Mouse (Mus musculus): Measurements from ENCODE around the gene Tns3. TPM values are rescaled to one million over a fixed set of nuclear protein-coding genes. Genes with fewer than 3 reads are reported as not detected.

Gene Tns3
- polyA plus RNA-seq, 1 experiment: 57.4 TPM

DNA sequence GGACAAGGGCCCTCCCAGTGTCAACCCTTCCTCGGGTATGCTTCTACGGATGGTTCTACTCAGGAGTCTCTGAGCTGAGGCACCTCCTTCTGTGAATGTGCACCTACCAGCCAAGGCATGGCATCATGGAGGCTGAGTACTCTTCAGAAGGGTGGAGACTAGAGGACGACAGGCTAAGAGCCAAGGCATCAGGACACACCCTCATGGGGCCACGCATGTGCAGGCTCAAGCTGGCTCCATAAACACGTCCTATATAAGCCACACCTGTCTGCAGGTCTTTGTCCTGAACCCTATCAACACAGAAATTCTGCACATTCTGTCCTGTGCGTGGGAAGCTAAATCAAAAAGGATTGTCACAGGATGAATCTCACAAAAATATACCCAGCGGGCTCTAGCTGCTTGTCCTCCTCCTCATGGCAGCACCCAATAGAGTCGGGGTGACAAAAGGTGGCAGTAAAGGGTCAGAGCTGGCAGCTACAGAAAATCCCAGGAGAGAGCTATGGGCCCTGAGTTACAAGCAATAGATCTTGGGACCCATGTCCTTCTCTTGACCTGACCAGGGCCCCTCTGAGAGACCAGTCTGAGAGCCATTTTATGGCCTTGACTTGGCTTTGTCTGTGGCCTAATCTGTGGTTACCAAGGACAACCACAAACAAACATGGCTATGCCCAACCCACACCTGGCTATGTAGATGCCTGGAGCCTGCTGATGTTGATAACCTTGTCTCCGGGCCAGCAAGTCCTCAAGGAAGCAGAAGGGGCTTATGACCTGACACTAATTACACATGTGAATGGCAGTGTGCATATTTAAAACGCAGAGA, 82.0 kb downstream of the Tns3 start:
- H3K36me3 ChIP-seq (ENCODE audit: control insufficient read depth, insufficient read depth): peaks cover 17% of the 10 kb centered on the region
- peaks cover 59% of the 10 kb centered on the region for H3K79me2 ChIP-seq (ENCODE audit: control insufficient read depth, insufficient read depth)
- H3K79me3 ChIP-seq (ENCODE audit: low read depth): no peaks in the 10 kb centered on the region
- H3ac ChIP-seq (ENCODE audit: control insufficient read depth, insufficient read length, low read depth): no peak overlapping the region
- no peak overlapping the region for H3K4me3 ChIP-seq (ENCODE audit: insufficient read depth, poor library complexity, severe bottlenecking)
- TF ChIP-seq CTCF (IDR thresholded peaks at IDR 0.05; ENCODE audit: control insufficient read depth, insufficient read depth, insufficient read length): no peak
- no peak for TF ChIP-seq CEBPB (IDR thresholded peaks at IDR 0.05; ENCODE audit: low read depth)
- TF ChIP-seq USF1 (IDR thresholded peaks at IDR 0.05; ENCODE audit: low read depth): no peak
- TF ChIP-seq FOSL1 (IDR thresholded peaks at IDR 0.05; ENCODE audit: insufficient read depth, low read length, poor library complexity, severe bottlenecking): no peak
- no peak for TF ChIP-seq MAX (IDR thresholded peaks at IDR 0.05)
- no peaks in the 10 kb centered on the region for H3K27me3 ChIP-seq (ENCODE audit: control insufficient read depth, insufficient read depth, insufficient read length)

GRCm38 (mm10) chr11:8579789-8580188, 84.5 kb downstream of the Tns3 start:
- peak overlapping the region; percentile 41 for H3ac ChIP-seq (ENCODE audit: control insufficient read depth, insufficient read length, low read depth)
- no peak overlapping the region for H3K4me3 ChIP-seq (ENCODE audit: insufficient read depth, poor library complexity, severe bottlenecking)
- H3K27me3 ChIP-seq (ENCODE audit: control insufficient read depth, insufficient read depth, insufficient read length): no peaks in the 10 kb centered on the region
- peaks cover 57% of the 10 kb centered on the region for H3K79me2 ChIP-seq (ENCODE audit: control insufficient read depth, insufficient read depth)
- peaks cover 7% of the 10 kb centered on the region for H3K79me3 ChIP-seq (ENCODE audit: low read depth)
- TF ChIP-seq CTCF (IDR thresholded peaks at IDR 0.05; ENCODE audit: control insufficient read depth, insufficient read depth, insufficient read length): peak; percentile 7
- peak; percentile 87 for TF ChIP-seq CEBPB (IDR thresholded peaks at IDR 0.05; ENCODE audit: low read depth)
- no peak for TF ChIP-seq USF1 (IDR thresholded peaks at IDR 0.05; ENCODE audit: low read depth)
- TF ChIP-seq MYOG (IDR thresholded peaks at IDR 0.05; ENCODE audit: control insufficient read depth, extremely low read depth, insufficient read length): no peak
- TF ChIP-seq MYOD1 (IDR thresholded peaks at IDR 0.05; ENCODE audit: control insufficient read depth, insufficient read length, low read depth): peak; percentile 35
- peak; percentile 89 for TF ChIP-seq FOSL1 (IDR thresholded peaks at IDR 0.05; ENCODE audit: insufficient read depth, low read length, poor library complexity, severe bottlenecking)
- TF ChIP-seq MAX (IDR thresholded peaks at IDR 0.05): peak; percentile 88
- H3K36me3 ChIP-seq (ENCODE audit: control insufficient read depth, insufficient read depth): peaks cover 6% of the 10 kb centered on the region

- H3K79me2 ChIP-seq (ENCODE audit: control insufficient read depth, insufficient read depth): peaks cover 67% of the 10 kb centered on the region
- no peak overlapping the region for H3ac ChIP-seq (ENCODE audit: control insufficient read depth, insufficient read length, low read depth)
- no peaks in the 10 kb centered on the region for H3K27me3 ChIP-seq (ENCODE audit: control insufficient read depth, insufficient read depth, insufficient read length)
- H3K4me3 ChIP-seq (ENCODE audit: insufficient read depth, poor library complexity, severe bottlenecking): no peak overlapping the region
- TF ChIP-seq MYOG (IDR thresholded peaks at IDR 0.05; ENCODE audit: control insufficient read depth, extremely low read depth, insufficient read length) (no peak), USF1 (IDR thresholded peaks at IDR 0.05; ENCODE audit: low read depth) (peak; percentile 65), MYOD1 (IDR thresholded peaks at IDR 0.05; ENCODE audit: control insufficient read depth, insufficient read length, low read depth) (peak; percentile 91)
- H3K36me3 ChIP-seq (ENCODE audit: control insufficient read depth, insufficient read depth): peaks cover 7% of the 10 kb centered on the region
- peaks cover 9% of the 10 kb centered on the region for H3K79me3 ChIP-seq (ENCODE audit: low read depth)
Observed at GRCm38 (mm10) chr11:8575217-8576180, 88.8 kb downstream of the Tns3 start.

DNA sequence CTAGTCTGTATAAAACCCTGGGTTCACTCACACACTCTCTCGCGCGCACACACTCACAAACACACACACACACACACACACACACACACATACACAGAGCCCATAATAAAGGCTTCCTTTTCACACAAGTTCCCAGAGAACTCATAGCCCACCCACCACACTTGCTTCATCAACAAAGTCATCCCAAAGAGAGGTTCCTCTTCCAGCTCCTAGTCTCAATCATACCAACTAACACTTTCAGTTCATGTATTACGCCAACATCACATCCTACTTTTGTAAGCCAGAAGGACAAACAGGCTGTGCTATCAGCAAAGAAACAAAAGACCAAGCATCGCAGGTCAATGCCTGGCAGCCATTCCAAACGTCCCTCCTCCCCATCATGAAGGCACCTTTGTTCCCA, 89.8 kb downstream of the Tns3 start:
- H3K36me3 ChIP-seq (ENCODE audit: control insufficient read depth, insufficient read depth): peaks cover 7% of the 10 kb centered on the region
- TF ChIP-seq CEBPB (IDR thresholded peaks at IDR 0.05; ENCODE audit: low read depth) (no peak), MYOD1 (IDR thresholded peaks at IDR 0.05; ENCODE audit: control insufficient read depth, insufficient read length, low read depth) (no peak), MYOG (IDR thresholded peaks at IDR 0.05; ENCODE audit: control insufficient read depth, extremely low read depth, insufficient read length) (no peak), CTCF (IDR thresholded peaks at IDR 0.05; ENCODE audit: control insufficient read depth, insufficient read depth, insufficient read length) (no peak), USF1 (IDR thresholded peaks at IDR 0.05; ENCODE audit: low read depth) (no peak), FOSL1 (IDR thresholded peaks at IDR 0.05; ENCODE audit: insufficient read depth, low read length, poor library complexity, severe bottlenecking) (no peak), MAX (IDR thresholded peaks at IDR 0.05) (no peak)
- peaks cover 67% of the 10 kb centered on the region for H3K79me2 ChIP-seq (ENCODE audit: control insufficient read depth, insufficient read depth)
- H3K79me3 ChIP-seq (ENCODE audit: low read depth): peaks cover 9% of the 10 kb centered on the region
- H3K4me3 ChIP-seq (ENCODE audit: insufficient read depth, poor library complexity, severe bottlenecking): no peak overlapping the region
- H3K27me3 ChIP-seq (ENCODE audit: control insufficient read depth, insufficient read depth, insufficient read length): no peaks in the 10 kb centered on the region
- H3ac ChIP-seq (ENCODE audit: control insufficient read depth, insufficient read length, low read depth): no peak overlapping the region

- Histone ChIP-seq H3K36me3 (ENCODE audit: control insufficient read depth, insufficient read depth) (peaks cover 13% of the 10 kb centered on the region), H3ac (ENCODE audit: control insufficient read depth, insufficient read length, low read depth) (no peak overlapping the region), H3K79me2 (ENCODE audit: control insufficient read depth, insufficient read depth) (peaks cover 62% of the 10 kb centered on the region), H3K79me3 (ENCODE audit: low read depth) (peaks cover 11% of the 10 kb centered on the region), H3K4me3 (ENCODE audit: insufficient read depth, poor library complexity, severe bottlenecking) (no peak overlapping the region), H3K27me3 (ENCODE audit: control insufficient read depth, insufficient read depth, insufficient read length) (no peaks in the 10 kb centered on the region)
- TF ChIP-seq CEBPB (IDR thresholded peaks at IDR 0.05; ENCODE audit: low read depth) (no peak), MAX (IDR thresholded peaks at IDR 0.05) (no peak)
Observed at GRCm38 (mm10) chr11:8572762-8573161, 91.6 kb downstream of the Tns3 start.

All from C2C12 (cell line).